Mouse (Mus musculus): ENCODE results near the gene Zdhhc1. TPM values are rescaled to one million over a fixed set of nuclear protein-coding genes. Genes with fewer than 3 reads are reported as not detected.
A peak's percentile ranks its signal among the peaks of the same experiment; 100 is the strongest.

The Zdhhc1 gene
- polyA plus RNA-seq, 1 experiment from 2014 or later, result 2.2 TPM

DNA sequence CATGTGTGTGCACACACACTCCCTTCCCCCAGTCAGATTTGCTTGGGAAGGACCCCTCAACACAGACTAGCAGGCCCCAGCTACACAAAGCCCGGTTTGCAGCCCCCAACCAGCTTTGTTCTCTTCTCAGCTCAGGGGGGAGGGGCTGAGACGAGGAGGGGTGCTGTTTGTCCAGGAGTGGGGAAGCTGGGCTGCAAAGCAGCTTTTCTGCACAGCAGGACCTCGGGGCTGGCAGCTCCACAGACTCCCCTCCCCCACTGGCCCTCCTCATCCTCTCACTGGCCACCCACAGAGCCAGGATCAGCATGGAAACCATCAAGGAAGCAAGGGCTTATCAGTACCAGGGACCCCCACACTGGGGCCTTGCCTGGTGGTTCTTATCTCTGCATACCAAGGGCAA lies 24.4 kb upstream of the Zdhhc1 start:
- Histone ChIP-seq H3K4me2 (ENCODE audit: low read depth, low read length) (no peak overlapping the region), H3K36me3 (ENCODE audit: control insufficient read depth, insufficient read depth) (no peaks in the 10 kb centered on the region; the same call in 1 of the 2 replicates), H3K4me3 (ENCODE audit: low read depth, low read length) (no peak overlapping the region), H3K9me3 (replicated peaks; ENCODE audit: control insufficient read depth, low read length) (no peaks in the 10 kb centered on the region), H3K9ac (ENCODE audit: low read depth, low read length) (no peak overlapping the region), H3K27me3 (ENCODE audit: control insufficient read depth, insufficient read depth, low read depth, low read length) (peaks cover 43% of the 10 kb centered on the region), H3K27ac (ENCODE audit: low read length) (no peak overlapping the region), H3K4me1 (ENCODE audit: control insufficient read depth, low read depth, low read length) (peaks cover 32% of the 10 kb centered on the region)
- 10% methylated on average over 3 of the region's 3 CpGs for WGBS (ENCODE audit: insufficient replicate concordance)
- ATAC-seq (ENCODE audit: low read depth), result no peak

DNA sequence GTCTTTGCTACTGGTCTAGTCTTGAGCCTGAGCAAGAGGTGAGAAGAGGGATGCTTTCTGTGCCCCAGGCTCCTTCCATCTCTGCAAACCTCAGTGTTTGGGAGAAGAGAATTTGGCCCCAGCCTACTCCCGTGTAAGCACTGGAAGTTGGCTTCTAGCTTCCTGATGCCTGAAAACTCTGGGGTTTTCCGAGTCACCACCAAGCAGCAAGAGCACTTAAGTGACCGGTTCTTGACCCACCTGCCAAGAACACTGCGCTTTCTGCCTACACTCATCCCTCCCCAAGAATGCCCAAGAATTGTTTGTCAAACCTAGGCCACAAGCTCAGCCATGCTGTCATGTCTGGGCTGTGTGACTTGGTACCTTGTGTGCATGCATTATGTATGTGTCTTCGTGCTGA lies 23.8 kb upstream of the Zdhhc1 start:
- ATAC-seq (ENCODE audit: low read depth), result no peak
- Histone ChIP-seq H3K4me3 (ENCODE audit: low read depth, low read length) (no peak overlapping the region), H3K27me3 (ENCODE audit: control insufficient read depth, insufficient read depth, low read depth, low read length) (peaks cover 44% of the 10 kb centered on the region), H3K36me3 (ENCODE audit: control insufficient read depth, insufficient read depth) (no peaks in the 10 kb centered on the region; the same call in 1 of the 2 replicates), H3K4me2 (ENCODE audit: low read depth, low read length) (no peak overlapping the region), H3K4me1 (ENCODE audit: control insufficient read depth, low read depth, low read length) (peaks cover 33% of the 10 kb centered on the region), H3K9me3 (replicated peaks; ENCODE audit: control insufficient read depth, low read length) (no peaks in the 10 kb centered on the region), H3K27ac (ENCODE audit: low read length) (no peak overlapping the region), H3K9ac (ENCODE audit: low read depth, low read length) (no peak overlapping the region)
- WGBS (ENCODE audit: insufficient replicate concordance), result 59% methylated on average over 5 of the region's 5 CpGs

DNA sequence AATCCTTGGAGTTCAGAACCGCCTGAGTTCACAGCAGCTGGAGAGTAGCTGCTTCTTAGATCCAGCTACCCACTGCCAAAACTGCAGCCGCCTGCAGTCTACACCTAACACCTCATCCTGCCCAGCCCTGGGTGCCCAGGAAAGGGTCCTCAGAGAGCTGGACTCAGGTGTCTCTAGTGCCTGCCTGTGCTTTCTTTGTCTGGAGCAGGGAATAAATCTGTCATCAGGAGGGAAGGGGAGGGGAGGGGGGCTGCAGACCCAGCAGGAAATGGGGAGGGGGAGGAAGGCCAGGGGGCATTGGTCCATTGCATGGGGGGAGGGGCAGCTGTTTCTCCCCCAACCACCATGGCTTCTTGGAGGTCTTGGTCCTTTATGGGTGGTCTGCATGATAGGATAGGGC lies 22.9 kb upstream of the Zdhhc1 start:
- no peaks in the 10 kb centered on the region for H3K36me3 ChIP-seq (ENCODE audit: control insufficient read depth, insufficient read depth)
- H3K4me2 ChIP-seq (ENCODE audit: low read depth, low read length), result peak overlapping the region; percentile 85; the same call in 1 of the 2 replicates
- no peak overlapping the region for H3K4me3 ChIP-seq (ENCODE audit: low read depth, low read length)
- WGBS (ENCODE audit: insufficient replicate concordance), result 11% methylated on average over 2 of the region's 2 CpGs
- peaks cover 48% of the 10 kb centered on the region for H3K27me3 ChIP-seq (ENCODE audit: control insufficient read depth, insufficient read depth, low read depth, low read length)
- no peak for ATAC-seq (ENCODE audit: low read depth)
- no peak overlapping the region for H3K27ac ChIP-seq (ENCODE audit: low read length)
- H3K4me1 ChIP-seq (ENCODE audit: control insufficient read depth, low read depth, low read length), result peaks cover 33% of the 10 kb centered on the region
- no peak overlapping the region for H3K9ac ChIP-seq (ENCODE audit: low read depth, low read length)
- H3K9me3 ChIP-seq (replicated peaks; ENCODE audit: control insufficient read depth, low read length), result no peaks in the 10 kb centered on the region

DNA sequence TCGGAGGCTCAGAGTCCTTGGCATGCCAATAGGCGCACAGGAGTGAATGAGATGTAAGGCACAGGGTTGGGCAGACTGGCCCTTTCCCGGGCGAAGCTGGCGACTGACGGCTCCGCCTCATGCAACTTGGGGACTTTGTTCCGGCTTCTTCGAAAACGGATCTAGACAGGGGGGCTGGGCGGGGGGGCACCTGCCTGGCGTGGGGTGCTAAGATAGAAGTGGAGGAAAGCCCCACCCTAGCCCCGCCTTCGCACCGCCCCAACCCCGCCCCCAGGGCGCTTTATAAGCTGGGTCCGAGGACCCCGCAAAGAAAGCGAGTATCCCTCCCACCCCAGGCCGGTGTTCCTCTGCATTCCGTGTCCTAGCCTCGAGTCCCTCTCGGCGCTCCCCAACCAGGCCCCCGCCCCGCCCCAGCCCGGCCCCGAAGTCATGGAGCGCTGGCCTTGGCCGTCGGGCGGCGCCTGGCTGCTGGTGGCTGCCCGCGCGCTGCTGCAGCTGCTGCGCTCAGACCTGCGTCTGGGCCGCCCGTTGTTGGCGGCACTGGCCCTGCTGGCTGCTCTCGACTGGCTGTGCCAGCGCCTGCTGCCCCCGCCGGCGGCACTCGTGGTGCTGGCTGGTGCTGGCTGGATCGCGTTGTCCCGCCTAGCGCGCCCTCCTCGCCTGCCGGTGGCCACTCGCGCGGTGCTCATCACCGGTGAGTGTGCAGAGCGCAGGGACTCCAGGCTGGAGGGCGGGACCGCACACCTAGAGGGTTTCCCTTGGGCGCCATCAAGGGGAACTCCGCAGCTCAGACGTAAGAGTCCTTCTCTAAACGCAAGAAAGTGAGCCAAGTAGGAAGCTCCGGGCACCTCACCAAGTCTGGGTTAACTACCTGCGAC lies 22.0 kb upstream of the Zdhhc1 start, which contains the start of gene Hsd11b2:
TSS of gene Hsd11b2 (plus strand) at position 320 of the 878 bp plus-strand sequence.
- H3K9ac ChIP-seq (ENCODE audit: low read depth, low read length), result peak within 1 kb of the TSS; percentile 8; the same call in 1 of the 2 replicates
- H3K4me1 ChIP-seq (ENCODE audit: control insufficient read depth, low read depth, low read length), result peaks cover 33% of the 10 kb centered on the region
- H3K27me3 ChIP-seq (ENCODE audit: control insufficient read depth, insufficient read depth, low read depth, low read length), result peaks cover 48% of the 10 kb centered on the region
- ATAC-seq (ENCODE audit: low read depth), result peak; percentile 63
- peak within 1 kb of the TSS; percentile 85 for H3K4me2 ChIP-seq (ENCODE audit: low read depth, low read length)
- H3K9me3 ChIP-seq (replicated peaks; ENCODE audit: control insufficient read depth, low read length), result no peaks in the 10 kb centered on the region
- H3K27ac ChIP-seq (ENCODE audit: low read length), result no peak within 1 kb of the TSS
- H3K4me3 ChIP-seq (ENCODE audit: low read depth, low read length), result peak within 1 kb of the TSS; percentile 50
- H3K36me3 ChIP-seq (ENCODE audit: control insufficient read depth, insufficient read depth), result no peaks in the 10 kb centered on the region
- under 1% methylated on average over 68 of the region's 68 CpGs for WGBS (ENCODE audit: insufficient replicate concordance)

DNA sequence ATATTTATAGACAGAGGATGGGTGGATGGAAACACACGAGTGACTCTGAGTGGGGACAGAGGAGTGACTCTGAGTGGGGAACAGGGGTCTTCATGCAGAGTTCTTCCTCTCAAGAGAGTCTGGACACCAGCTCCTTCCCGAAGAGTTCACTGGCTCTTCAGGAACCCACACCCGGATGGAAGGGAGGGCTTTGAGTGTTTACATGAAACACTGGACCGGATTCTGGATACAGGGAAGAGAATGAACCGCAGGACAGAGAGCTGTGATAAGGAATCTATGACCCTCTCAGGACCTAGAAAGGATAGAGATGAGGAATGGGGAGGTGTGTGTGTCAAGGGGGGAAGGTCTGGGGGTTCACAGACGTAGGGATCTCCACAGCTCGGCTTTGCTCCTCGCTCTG lies 20.6 kb upstream of the Zdhhc1 start:
- no peaks in the 10 kb centered on the region for H3K9me3 ChIP-seq (replicated peaks; ENCODE audit: control insufficient read depth, low read length)
- no peak overlapping the region for H3K27ac ChIP-seq (ENCODE audit: low read length)
- ATAC-seq (ENCODE audit: low read depth), result no peak
- H3K9ac ChIP-seq (ENCODE audit: low read depth, low read length), result no peak overlapping the region
- 34% methylated on average over 8 of the region's 8 CpGs for WGBS (ENCODE audit: insufficient replicate concordance)
- H3K27me3 ChIP-seq (ENCODE audit: control insufficient read depth, insufficient read depth, low read depth, low read length), result peaks cover 48% of the 10 kb centered on the region
- H3K4me3 ChIP-seq (ENCODE audit: low read depth, low read length), result no peak overlapping the region
- no peak overlapping the region for H3K4me2 ChIP-seq (ENCODE audit: low read depth, low read length)
- H3K4me1 ChIP-seq (ENCODE audit: control insufficient read depth, low read depth, low read length), result peaks cover 25% of the 10 kb centered on the region
- no peaks in the 10 kb centered on the region for H3K36me3 ChIP-seq (ENCODE audit: control insufficient read depth, insufficient read depth)

DNA sequence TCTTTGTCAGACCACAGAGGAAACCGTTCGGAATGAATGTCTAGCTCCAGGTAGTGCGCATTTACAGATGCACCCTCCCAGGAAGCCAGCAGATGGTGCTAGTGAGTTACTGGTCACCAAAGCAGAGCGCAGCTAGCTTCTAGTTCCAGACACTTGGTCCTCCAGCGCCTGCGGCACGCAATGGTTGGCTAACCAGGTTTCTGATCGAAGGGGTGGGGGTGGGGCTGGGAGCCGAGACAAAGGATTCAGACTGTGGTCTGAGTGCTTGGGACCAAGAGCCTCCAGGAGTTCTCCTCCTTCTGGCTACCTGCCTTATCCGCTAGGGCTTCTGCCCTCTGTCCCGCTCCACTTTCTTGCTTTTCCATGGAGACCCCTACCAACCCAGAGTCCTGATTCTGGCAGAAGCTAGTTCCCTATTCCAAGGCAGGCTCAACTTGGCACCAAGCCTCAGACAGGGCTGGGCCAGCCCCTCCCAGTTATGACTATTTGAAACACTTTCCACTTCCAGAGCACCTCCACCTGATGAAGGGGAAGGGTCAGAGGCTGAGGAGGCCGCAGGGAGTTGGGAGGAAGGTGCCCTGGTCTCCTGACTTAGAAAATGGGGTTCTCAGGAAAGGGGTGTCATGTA lies 19.4 kb upstream of the Zdhhc1 start:
- 9% methylated on average over 12 of the region's 12 CpGs for WGBS (ENCODE audit: insufficient replicate concordance)
- Histone ChIP-seq H3K4me1 (ENCODE audit: control insufficient read depth, low read depth, low read length) (peaks cover 21% of the 10 kb centered on the region), H3K4me2 (ENCODE audit: low read depth, low read length) (no peak overlapping the region; the same call in 1 of the 2 replicates), H3K36me3 (ENCODE audit: control insufficient read depth, insufficient read depth) (no peaks in the 10 kb centered on the region), H3K27me3 (ENCODE audit: control insufficient read depth, insufficient read depth, low read depth, low read length) (peaks cover 48% of the 10 kb centered on the region), H3K27ac (ENCODE audit: low read length) (no peak overlapping the region), H3K9me3 (replicated peaks; ENCODE audit: control insufficient read depth, low read length) (no peaks in the 10 kb centered on the region), H3K4me3 (ENCODE audit: low read depth, low read length) (no peak overlapping the region), H3K9ac (ENCODE audit: low read depth, low read length) (no peak overlapping the region)
- ATAC-seq (ENCODE audit: low read depth), result peak; percentile 31; the same call in 1 of the 2 replicates

DNA sequence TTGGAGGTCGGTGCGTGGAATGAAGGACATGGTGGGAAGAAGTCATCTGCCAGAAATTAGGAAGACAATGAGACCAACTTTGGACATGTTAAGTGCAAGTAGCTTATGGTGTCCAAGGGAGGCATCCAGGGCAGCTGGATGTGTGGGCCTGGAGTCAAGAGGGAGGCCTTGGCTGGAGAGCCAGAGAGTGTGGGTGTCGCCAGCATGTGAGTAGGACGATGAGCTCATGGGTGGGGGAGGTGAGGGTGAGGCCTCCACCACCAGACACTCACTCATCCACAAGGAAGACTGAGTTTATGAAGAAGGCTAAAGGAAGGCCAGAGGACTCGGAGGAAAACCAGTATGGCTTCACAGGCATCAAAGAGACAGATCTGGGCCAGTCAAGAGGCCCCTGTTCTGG lies 18.0 kb upstream of the Zdhhc1 start:
- Histone ChIP-seq H3K4me2 (ENCODE audit: low read depth, low read length) (no peak overlapping the region), H3K36me3 (ENCODE audit: control insufficient read depth, insufficient read depth) (no peaks in the 10 kb centered on the region), H3K27me3 (ENCODE audit: control insufficient read depth, insufficient read depth, low read depth, low read length) (peaks cover 40% of the 10 kb centered on the region), H3K4me1 (ENCODE audit: control insufficient read depth, low read depth, low read length) (peaks cover 19% of the 10 kb centered on the region), H3K4me3 (ENCODE audit: low read depth, low read length) (no peak overlapping the region), H3K9me3 (replicated peaks; ENCODE audit: control insufficient read depth, low read length) (no peaks in the 10 kb centered on the region), H3K9ac (ENCODE audit: low read depth, low read length) (no peak overlapping the region), H3K27ac (ENCODE audit: low read length) (no peak overlapping the region)
- no peak for ATAC-seq (ENCODE audit: low read depth)
- 61% methylated on average over 5 of the region's 5 CpGs for WGBS (ENCODE audit: insufficient replicate concordance)

DNA sequence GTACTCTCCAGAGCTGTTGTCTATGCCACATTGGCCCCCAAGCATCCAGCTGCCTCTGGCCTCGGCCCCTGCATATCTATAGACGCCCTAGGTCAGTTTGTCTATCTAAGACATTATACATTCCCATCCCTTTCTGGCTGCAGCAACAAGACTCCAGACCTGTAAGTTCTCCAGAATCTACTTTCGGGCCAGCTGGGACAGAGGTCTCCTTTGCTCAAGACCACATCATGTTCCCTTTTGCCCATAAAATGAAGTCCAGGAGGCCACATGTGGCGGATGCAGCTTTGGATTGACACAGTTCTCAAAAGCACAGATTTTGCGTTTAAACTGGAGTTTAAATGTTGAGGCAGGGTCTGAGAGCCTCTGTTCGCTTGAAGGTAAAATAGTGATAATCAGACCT lies 17.5 kb upstream of the Zdhhc1 start:
- no peaks in the 10 kb centered on the region for H3K36me3 ChIP-seq (ENCODE audit: control insufficient read depth, insufficient read depth)
- H3K4me2 ChIP-seq (ENCODE audit: low read depth, low read length), result no peak overlapping the region
- H3K4me3 ChIP-seq (ENCODE audit: low read depth, low read length), result no peak overlapping the region
- ATAC-seq (ENCODE audit: low read depth), result no peak
- H3K27me3 ChIP-seq (ENCODE audit: control insufficient read depth, insufficient read depth, low read depth, low read length), result peaks cover 36% of the 10 kb centered on the region
- WGBS (ENCODE audit: insufficient replicate concordance), result 65% methylated on average over 6 of the region's 6 CpGs
- no peaks in the 10 kb centered on the region for H3K9me3 ChIP-seq (replicated peaks; ENCODE audit: control insufficient read depth, low read length)
- H3K27ac ChIP-seq (ENCODE audit: low read length), result no peak overlapping the region
- H3K4me1 ChIP-seq (ENCODE audit: control insufficient read depth, low read depth, low read length), result peaks cover 17% of the 10 kb centered on the region
- no peak overlapping the region for H3K9ac ChIP-seq (ENCODE audit: low read depth, low read length)
